Mouse (Mus musculus) cerebellum, postnatal 14 days (tissue): ENCODE measurements around the gene Kcnj8.
A peak's percentile ranks its signal among the peaks of the same experiment; 100 is the strongest.

Experiments used
- DNase-seq, 2 experiments: peaks; one replicate each; pipeline ENCODE4 v3.0.0; 2021; ENCODE audit warnings: mixed read lengths in 2 of 2

Gene Kcnj8

GRCm38 (mm10) chr6:142571055-142571618, at the start of gene Kcnj8:
TSS of gene Kcnj8 (minus strand) at chr6:142571614.
- peak; percentile 35 to 46 for DNase-seq

DNA sequence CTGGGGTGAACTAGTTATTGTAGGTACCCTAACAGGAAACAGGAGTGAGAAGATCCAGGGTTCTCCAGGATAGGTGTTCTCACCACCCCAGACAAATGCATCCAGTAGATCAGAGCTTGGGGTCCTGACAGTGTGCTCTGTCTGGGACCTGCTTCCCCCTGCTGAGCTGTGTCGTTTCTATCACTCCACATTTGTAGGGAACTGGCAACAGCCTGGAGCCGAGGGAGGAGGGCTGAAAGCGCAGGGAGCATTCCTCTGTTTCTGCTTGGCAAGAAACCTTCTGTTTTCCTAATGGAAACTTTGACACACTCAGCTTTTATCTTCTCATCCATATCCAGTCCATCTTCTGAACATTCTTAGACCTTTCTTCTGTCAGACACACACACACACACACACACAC, 45.2 kb upstream of the Kcnj8 start:
- no peak for DNase-seq

DNA sequence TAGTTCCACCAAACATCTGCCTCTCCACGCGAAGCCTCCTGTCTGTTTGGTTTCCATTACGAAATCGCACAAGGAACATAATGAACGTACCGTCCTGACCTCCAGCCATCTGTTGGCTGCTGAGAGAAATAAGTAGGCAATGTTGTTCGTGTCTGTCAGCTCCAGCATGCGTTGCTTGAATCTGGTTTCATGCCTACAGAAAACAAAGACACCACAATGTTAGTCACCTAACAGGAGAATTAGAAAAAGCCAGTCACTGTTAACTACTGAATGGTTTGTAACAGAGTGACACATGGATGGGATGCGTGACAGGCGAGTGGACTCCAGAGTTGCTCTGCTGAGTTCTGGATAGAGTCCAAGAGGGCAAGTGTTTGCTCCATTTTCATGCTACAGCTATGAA, 42.9 kb upstream of the Kcnj8 start:
- DNase-seq: peak; percentile 42 to 61

DNA sequence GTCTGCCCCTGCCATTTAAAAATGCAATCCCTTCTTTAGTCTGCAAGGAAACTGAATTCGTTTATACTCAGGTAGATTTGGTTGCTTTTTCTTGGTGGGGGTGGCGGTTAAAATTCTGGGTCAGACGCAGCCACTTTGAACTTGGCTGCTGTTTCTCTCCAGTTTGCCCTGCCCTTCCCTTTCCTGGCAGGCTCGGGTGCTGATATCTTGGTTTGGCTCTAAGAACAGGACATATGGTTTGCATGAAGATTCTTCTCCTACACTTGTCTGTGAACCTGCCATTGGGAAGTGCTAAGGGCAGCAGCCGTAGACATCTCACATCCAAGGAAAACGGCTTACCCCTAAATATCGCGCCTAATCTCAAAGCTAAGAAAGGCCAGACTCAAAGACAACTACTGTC, 41.0 kb upstream of the Kcnj8 start:
- DNase-seq: peak; percentile 16 to 40

DNA sequence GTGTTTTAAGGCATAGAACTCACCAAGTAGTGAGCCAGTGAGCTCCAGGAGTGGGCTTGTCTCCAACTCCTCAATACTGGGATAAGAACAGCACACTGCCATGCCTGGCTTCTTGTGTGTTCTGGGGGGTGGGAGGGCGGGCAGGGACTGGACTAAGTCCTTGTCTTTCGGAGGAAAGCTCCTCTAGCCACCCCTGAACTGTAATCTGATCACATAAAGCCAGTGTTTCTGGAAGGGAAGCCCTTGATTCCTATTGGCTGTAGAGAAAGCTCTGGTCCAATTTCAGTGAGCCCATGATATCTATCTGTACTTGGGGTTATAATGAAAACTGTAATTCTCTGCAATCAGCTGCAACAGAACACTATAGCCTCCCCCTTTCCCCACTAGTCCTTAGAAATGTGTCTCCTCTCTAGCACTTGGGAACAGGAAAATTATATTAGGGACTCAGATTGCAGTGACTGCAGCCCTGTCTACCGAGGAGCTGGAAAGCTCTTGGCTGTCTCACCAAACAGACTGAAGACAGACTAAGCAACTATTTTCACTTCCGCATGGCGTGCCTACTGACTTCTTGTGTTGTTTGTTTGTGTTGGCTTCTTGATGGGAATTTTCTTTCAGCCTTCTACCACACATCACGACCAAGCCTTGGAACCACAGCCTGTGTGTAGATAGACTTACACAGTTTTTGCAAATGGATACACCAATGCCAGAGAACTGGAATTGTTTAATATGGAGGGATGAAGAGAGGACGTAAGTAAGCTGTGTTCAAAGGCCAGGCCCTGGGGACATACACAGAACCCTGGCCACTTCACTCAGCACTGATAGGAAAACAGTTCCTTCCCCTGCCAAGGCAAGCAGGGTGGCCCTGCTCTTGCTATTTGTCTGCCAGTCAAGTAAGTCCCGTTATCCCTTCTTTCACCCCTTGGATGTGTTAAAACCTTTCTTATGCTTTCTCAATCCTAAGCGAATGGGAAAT, 38.3 kb upstream of the Kcnj8 start:
- DNase-seq: no peak

- DNase-seq: no peak
Observed at GRCm38 (mm10) chr6:142607080-142607479, 35.7 kb upstream of the Kcnj8 start.

DNA sequence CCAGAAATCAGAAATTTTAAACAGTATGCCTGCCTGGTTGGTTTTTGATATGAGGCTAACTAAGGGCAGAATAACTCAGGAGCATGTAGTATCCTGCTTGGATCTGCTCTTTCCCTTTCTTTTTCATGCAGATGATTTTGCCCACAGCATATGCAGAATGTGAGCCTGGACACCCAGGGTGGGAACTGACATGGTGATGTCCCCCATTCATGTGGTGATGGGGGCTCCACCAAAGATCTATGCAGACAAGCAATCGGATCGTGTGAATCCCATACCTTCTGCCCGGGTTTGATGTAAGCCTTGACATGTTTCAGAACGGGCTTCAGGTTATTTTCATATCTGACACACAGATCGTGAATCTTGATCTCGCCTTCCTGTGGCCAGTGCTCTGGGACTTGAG, 31.4 kb upstream of the Kcnj8 start:
- DNase-seq: no peak

DNA sequence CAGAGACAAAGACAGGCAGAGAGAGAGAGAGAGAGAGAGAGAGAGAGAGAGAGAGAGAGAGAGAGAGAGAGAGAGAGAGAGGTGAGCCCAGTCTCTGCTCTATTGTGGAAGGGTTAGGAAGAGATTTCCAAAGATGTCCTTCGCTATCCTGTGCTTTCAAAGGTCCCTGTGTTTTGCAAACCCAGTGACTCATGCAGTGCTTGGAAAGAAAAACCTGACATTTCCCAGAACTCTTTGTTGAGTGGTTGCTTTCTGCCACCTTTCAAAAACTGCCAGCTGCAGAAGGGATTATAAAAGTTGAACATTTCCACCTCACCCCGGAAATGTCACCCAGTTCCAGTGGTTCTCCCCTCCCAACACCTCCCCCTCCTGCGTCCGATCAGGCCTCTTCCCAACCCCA, 7.4 kb upstream of the Kcnj8 start:
- no peak for DNase-seq

DNA sequence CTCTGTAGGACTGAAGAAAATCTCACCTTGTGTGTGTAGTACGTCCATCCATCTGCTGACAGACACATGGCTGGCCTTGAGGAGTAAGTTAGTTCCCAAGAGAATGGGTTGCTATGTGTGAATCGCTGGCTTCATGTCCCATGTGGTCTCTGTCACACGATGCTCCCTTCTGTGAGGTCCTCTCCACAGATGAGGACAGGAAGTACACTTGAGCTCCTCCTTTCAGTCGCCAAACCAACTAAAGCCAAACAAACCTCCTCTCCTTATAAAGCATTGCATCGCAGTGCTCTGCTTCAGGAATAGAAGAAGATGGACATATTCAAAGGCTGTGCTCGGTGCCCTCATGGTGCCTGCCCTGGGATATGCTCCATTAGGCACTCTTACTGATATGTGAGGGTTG, 6.4 kb upstream of the Kcnj8 start:
- no peak for DNase-seq

DNA sequence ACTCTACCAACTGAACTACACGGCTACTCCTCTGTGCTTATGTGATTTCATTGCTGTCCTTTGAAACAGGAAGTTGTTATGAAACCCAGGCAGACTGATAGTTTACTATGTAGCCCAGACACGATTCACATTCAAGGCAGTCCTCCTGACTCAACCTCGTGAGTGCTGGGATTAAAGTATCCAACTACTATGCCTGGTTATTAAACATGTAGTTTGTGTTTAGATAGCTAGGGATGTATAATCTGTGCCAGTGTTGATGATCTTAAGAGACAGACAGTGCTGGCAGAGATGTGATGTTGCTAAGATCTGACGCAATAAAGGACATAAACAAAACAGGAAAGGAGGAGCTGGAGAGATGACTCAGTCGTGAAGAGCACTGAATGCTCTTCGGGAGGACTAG, 1.5 kb upstream of the Kcnj8 start:
- no peak for DNase-seq

GRCm38 (mm10) chr6:142571629-142572360, 381 bp upstream of the Kcnj8 start:
- peak in 1 of 2 experiments; percentile 9 for DNase-seq

- peak; percentile 18 to 22 for DNase-seq
Observed at GRCm38 (mm10) chr6:142570046-142570770, 1.2 kb downstream of the Kcnj8 start.

- no peak for DNase-seq
Observed at GRCm38 (mm10) chr6:142568713-142569357, 2.6 kb downstream of the Kcnj8 start.

DNA sequence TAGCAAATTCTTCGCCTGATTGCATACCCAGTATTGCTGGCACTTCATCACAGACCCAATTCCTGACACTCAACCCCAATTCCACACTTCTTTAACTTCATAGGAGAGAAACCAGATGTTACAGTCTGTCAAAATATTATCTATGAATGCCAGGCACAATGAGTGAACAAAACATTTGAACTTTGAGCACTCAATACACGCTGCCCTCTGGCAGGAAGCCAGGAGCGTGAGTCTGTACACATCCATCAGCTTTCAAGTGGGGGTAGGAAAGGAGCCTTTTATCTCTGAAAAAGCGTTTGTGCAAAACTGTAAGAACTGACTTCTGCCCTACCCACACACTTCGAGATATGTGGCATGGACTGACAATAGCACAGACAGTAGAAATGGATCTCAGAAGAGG, 4.0 kb downstream of the Kcnj8 start:
- no peak for DNase-seq

DNA sequence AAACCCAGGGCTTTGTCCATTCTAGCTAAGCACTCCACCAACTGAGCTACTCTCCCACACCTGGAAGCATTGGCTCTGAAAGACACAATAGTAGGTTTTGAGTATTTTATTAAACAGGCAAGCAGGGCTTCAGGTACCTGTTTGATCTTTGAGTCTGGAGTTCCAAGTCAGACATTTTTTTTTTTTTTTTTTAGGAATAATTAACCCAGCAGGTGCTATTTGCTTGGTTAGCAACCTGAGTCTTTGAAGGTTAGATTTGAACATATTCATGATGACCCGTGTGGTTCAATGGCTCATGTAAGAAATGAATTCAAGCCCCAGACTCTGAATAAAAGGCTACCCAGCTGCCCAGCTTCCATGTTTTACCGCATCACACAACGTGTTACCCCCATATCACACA, 6.7 kb downstream of the Kcnj8 start:
- DNase-seq: no peak

DNA sequence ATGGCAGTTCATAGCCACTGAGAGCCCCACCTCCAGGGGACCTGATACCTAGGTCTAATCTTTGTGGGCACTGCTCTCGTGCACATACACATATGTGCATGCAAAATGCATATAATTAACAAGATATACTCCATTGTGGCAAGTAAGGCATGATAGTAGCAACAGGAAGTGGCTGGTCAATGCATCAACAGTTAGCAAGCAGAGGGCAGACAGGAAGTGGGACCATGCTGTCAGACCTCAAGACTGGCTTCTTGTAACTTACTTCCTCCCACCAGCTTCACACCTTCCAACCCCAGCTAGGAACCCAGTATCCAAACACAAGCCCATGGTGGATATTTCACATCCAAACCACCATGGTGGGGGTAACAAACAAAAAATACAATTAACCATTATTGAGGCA, 10.3 kb downstream of the Kcnj8 start:
- DNase-seq: no peak

DNA sequence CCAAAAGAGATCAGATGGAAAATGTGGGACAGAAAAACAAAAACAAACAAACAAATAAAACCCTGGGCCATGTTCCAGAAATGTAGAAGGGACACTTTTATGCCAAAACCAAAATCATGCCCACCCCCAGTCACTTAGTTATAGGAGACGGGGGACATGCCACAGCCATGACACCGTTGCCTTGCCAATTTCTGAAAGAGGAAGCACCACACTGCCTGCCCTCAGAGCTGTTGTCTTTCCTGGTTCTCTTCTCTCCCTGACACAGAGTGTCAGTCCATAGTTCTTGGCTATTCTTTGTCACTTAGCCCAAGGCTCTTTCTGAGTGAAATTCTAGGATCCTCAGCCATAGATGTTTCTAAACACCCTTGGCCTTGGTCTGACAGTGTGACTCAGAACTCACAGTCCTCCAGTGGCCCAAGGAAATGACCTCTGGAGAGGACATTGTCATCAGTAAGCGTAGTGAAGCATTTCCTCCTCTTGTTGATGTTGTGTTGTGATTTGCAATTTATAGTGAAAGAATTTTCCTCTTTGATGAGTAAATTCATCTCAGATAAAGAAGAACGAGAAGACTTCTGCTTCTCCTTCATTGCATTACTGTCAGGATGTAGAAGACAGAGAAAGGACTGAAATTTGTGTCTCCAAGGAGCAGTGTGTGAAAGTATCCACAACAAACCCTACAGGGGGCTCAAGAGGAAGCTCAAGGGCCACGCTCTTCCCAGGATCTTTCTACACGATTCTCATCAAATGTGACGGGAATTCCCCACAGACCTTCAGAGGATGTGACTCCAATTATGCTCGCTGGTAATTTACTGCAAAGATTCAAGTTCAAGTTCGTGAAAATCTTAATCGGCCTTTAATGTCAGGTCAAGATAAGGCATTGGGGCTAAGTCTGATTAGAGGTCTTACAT, 12.4 kb downstream of the Kcnj8 start:
- no peak for DNase-seq

GRCm38 (mm10) chr6:142558076-142558475, 13.3 kb downstream of the Kcnj8 start:
- peak; percentile 15 to 21 for DNase-seq

DNA sequence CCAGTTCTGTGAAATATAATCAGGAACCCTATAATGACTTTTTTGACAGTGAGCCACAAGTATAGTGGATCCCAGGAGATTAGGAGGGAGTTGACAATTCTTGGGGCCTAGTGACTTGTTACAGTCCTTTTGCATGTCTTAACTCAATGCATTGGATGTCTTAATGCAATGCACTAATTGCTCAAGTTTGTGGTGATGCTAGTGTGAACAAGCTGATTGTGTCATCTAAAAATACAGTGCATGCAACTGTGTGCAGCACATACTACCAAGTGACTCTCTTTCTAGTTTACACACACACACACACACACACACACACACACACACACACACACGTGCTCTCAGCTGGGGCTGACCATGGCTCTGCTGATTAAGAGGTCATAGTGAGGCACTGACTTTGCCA, 15.4 kb downstream of the Kcnj8 start:
- no peak for DNase-seq

GRCm38 (mm10) chr6:142551482-142551881, 19.9 kb downstream of the Kcnj8 start:
- peak; percentile 47 to 66 for DNase-seq

GRCm38 (mm10) chr6:142550871-142551270, 20.5 kb downstream of the Kcnj8 start:
- DNase-seq: no peak
